Mouse (Mus musculus): ENCODE measurements around the gene Acsl5.

Acsl5 gene

DNA sequence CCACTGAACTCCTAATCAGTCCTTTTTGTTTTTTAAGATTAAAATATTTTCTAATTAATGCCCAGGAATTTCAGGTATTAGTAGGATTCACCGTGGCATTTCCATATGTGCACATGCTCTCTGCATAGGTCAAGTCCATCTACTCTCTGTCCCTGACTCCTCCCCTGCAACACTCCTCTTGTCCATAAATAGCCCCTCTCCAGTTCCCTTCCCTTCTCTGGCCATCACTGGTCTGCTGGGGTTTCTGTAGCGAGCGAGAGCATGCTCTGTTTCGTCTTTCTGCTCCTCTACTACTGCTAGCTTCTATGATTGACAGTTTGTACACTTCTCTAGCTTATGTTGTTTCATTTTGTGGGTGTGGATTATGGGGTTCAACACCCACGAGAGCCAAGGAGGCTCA, 80.0 kb downstream of the Acsl5 start:
- DNase-seq (ENCODE audit: low spot score in 2 of 2): no peak

DNA sequence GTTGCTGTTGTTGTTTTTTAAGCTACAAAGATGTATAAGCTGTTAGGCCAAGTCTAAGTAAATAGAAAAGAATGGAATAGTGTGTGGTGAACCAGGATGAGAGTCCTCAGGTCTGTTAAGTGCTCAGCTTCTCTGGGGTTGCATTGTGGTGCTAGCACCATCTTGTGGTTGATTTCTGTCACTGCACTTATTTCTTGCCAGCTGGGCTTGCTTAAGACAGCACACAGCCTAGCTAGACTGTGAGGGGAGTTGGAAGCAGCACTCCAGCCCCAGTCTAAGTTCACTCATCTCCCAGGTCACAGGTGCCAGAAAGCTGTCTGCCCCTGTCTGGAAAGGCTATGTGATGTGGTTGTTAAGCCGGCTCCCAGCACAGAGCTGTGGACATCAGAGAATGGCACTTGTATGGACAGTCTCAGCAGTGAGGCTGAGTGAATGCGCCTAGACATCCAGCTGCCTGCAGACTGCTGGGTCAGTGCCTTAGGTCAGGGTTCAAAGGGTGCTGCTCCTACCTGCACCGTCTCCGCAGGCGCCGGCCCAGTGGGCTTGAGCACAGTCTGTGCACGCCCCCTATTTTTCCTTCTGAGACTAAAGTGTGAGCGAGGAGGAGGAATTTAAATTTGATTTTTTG, 81.0 kb downstream of the Acsl5 start:
- peak; percentile 76 to 85 for DNase-seq (ENCODE audit: low spot score in 2 of 2)

DNA sequence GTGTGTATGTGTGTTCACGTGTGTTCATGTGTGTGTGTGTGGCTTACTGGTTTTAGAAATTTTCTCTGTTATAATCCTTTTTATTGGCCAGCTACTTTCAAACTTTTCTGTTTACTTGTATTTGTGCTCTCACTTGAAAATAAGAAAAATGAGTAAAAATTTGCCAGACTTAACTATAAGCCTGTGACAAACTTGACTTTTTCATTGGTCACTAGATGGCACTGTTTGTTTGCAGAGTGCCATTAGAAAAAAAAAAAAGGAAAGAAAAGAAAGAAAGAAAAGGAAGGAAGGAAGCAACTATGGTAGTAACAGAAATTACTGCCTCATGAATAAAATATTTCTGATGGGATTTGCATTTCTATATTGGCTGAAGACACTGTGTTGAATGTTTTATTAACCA, 84.1 kb downstream of the Acsl5 start:
- no peak for DNase-seq (ENCODE audit: low spot score in 2 of 2)

DNA sequence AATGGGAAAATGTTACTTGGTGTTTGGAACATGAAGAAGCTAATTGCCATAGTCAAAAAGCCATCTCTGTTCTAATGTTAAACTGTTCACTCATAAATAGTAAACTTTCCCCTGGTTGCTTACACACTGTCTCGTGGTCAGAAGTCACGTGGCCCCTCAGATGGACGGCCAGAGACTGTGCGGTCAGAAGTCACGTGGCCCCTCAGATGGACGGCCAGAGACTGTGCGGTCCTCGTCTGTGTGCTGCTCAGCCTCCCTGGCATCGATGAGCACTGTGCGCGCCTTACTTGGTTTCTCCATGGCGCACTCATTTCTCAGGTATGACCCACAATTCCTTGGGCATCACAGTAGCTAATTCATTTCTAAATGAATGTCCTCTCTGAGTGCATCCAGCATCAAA, 84.7 kb downstream of the Acsl5 start:
- no peak for DNase-seq (ENCODE audit: low spot score in 2 of 2)

DNA sequence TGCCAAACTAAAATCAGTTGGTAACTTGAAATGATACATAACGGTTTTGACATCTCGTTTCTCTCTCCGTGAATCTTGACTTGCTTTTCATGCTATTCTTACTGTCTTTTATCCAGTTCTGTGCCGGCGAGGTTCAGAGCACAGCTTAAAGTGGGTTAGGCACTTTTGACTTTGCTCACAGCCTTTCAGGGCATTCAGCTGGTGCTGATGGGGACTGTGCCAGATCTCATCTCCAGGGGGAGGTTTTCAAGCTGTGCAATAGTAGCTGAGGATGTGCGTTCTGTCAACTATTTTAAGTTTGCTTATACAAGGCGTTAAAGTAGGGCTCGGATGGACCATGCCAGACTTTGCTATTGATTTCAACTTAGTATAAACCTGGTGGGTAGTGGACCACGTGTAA, 85.3 kb downstream of the Acsl5 start:
- no peak for DNase-seq (ENCODE audit: low spot score in 2 of 2)

DNA sequence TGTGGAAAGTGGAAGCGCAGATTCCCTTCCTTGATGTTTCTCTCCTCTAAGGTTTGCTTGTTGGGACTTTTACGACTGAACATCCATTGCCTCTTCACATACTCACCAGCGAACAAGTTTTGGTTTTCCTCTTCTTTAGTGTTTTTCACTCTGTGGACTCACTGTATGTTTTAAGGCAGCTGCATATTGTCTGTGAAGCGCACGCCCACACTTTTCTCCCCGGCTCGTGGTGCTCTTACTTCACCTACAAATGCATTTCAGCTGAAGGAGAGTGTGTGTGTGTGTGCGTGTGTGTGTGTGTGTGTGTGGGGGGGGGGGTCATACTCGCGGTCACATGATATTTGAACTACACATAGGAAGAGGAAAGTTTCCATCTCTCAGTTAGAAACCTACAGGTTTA, 85.9 kb downstream of the Acsl5 start:
- peak in 1 of 2 experiments; percentile 52 for DNase-seq (ENCODE audit: low spot score in 2 of 2)

DNA sequence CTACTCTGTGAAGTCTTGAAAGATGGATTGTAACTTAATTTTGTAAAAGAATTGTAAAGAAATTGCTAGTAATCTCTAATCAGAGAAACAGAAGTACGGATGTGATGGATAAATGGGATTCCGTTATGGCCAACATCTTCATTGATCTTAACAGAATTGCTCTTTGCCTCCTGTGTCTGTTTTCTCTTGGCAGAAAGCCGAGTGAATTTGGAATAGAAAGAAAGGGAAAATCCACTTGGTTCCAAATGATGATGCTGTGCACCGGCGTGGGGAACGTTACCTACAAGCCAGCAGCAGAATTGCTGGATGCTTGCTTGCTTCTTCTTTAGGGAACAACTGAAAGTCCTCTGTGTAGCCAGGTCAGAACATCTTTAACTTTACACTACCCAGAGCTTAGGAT, 88.8 kb downstream of the Acsl5 start:
- no peak for DNase-seq (ENCODE audit: low spot score in 2 of 2)

DNA sequence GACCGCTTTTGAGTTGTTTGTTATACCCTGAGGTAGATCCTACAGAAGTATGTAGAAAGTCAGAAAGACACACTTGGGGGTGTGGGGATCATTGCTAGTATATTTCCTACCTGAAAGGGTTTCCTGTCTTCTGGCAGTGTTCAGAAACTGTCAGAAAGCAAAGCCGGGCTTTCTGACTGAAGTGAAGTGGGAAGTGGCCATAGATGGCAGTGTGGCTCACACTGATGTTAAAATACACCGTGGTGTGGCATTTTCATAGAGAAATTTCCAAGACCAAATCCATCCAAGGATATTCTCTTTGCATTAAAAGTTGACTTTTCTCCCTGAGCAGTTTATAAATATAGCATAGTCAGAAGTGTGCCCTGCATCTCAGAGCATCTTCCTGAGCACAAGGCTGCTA, 89.6 kb downstream of the Acsl5 start:
- no peak for DNase-seq (ENCODE audit: low spot score in 2 of 2)

DNA sequence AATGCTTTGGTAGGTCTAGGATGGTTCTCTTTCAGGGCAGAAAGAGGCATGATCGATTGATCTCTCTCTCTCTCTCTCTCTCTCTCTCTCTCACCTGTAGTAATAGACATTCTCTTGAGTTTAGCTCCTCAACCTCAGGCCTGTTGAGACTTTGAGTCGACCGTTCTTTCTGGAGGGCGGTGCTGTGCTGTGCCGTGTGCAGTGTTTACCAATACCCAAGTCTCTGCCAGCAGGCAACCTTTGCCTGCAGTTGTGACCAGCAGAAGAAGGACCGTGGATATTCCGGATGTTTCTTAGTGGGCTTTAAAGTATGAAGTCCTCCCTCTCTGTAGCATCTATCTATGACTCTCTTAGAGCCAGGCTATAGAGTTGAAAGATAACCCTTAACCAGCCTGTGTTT, 90.7 kb downstream of the Acsl5 start:
- no peak for DNase-seq (ENCODE audit: low spot score in 2 of 2)

DNA sequence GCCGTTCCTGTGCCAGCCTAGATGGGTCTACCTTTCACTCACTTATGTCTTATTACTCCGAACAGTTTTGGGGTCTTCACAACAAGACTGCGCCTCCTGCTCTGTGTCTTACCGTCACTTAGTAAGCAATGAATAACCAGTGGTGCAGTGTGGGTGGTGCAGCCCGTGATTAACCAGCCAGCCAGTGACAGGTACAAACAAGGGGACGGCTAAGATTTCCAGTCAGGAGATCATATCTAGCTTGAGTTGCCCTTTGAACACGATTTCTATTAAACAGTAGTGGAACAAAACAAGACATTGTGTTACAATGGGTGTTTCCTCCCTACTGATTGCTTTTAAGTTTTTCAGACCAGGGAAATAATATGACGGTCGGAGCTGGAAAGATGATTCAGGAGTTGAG, 91.5 kb downstream of the Acsl5 start:
- no peak for DNase-seq (ENCODE audit: low spot score in 2 of 2)
